Mouse (Mus musculus) heart, embryonic 16.5 days (tissue): ENCODE data around the gene Tmem221. TPM values are rescaled to one million over a fixed set of nuclear protein-coding genes. Genes with fewer than 3 reads are reported as not detected.

Source experiments
- ATAC-seq: fragments of 200-750 bp; cut with Nextera tagmentation; replicated peaks from 2 replicates; pipeline ENCODE4 v1.8.0; 2017; ENCODE audit warnings: moderate number of reproducible peaks; ENCODE audit not compliant: insufficient read depth, low FRiP score; ENCODE audit errors: extremely low read depth
- H3K27ac ChIP-seq: fragments of 300-500 bp; sonication (generic); 2 replicates; pipeline ENCODE4 v1.5.1; 2014; ENCODE audit warnings: mild to moderate bottlenecking, low read length, control low read depth, moderate library complexity
- H3K27me3 ChIP-seq: fragments of 300-500 bp; sonication (generic); 2 replicates; pipeline ENCODE4 v1.6.1; 2014; ENCODE audit warnings: low read length, mixed read lengths; ENCODE audit not compliant: control insufficient read depth, insufficient read depth
- H3K36me3 ChIP-seq: fragments of 300-500 bp; sonication (generic); 2 replicates; pipeline ENCODE4 v1.6.1; 2014; ENCODE audit not compliant: control insufficient read depth, insufficient read depth
- H3K4me1 ChIP-seq: fragments of 300-500 bp; sonication (generic); 2 replicates; pipeline ENCODE4 v1.6.1; 2014; ENCODE audit warnings: low read length, mixed read lengths; ENCODE audit not compliant: control insufficient read depth, insufficient read depth
- H3K4me2 ChIP-seq: fragments of 300-500 bp; sonication (generic); 2 replicates; pipeline ENCODE4 v1.6.1; 2014; ENCODE audit warnings: low read depth, mild to moderate bottlenecking, control low read depth, low read length
- H3K4me3 ChIP-seq: fragments of 300-500 bp; sonication (generic); 2 replicates; pipeline ENCODE4 v1.5.1; 2014; ENCODE audit warnings: mild to moderate bottlenecking, control low read depth, low read length
- H3K9ac ChIP-seq: fragments of 300-500 bp; sonication (generic); 2 replicates; pipeline ENCODE4 v1.6.1; 2014; ENCODE audit warnings: low read length, control low read depth
- H3K9me3 ChIP-seq: fragments of 300-500 bp; sonication (generic); replicated peaks from 2 replicates; pipeline ENCODE4 v1.6.1; 2016; ENCODE audit warnings: low read length; ENCODE audit not compliant: control insufficient read depth
- WGBS: fragments of 180-500 bp; shearing (Covaris S2); extraction: QIAGEN DNeasy Blood & Tissue Kit; methylation state at CpG from one replicate; pipeline ENCODE4 v1.1.7; 2014; 5-methylcytosine and 5-hydroxymethylcytosine counted together
- polyA plus RNA-seq: library from polyadenylated mRNA; unstranded; fragments of >200 nt; fragmentation: Nextera tagmentation; extraction: Ambion mirVana; gene quantifications from 2 replicates; pipeline ENCODE4 v1.2.1, GENCODE M21; 2015

The Tmem221 gene
- polyA plus RNA-seq, result 0.99 and 1.4 TPM in 2 replicates

DNA sequence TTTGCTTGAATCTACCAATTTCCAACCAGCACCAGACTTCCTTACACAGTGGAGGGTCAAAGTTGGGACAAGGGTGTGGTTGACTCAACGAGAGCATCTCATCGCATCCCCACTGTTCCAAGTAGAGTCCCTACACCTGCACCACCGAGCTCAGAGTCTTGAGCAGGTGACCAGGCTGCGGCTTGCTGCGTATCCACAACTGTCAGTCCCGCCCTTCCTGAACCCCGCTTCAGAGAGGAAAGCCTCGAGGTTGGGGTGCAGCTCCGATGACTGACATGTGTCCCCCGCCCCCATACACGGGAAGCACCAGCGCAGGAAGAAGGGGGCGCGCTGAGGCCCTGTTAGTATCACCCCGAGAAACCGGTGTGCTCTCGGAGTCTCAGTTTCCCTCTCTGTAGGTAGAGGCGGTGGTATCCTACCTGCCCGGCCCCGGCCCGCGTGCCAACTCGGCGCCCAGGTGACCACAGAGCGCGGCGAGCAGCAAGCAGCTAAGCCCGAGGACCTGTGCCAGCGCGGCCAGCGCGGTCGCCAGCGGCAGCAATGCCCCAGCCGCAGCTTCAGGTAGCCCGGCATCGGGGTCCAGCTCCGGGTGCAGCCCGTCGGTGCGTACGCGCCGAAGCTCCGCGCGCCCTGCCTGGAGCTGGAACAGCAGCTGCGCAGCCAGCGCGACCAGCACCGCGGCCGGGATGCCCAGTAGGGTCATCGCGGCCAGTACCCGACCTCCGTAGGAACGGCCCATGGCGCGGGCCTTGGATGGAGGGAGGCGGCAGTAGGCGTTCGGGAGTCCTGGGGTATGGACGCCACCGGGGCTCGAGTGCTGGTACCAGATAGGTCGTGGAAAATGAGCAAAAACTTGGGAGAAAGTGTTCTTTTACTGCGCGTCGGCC, at the start of gene Tmem221:
TSS of gene Tmem221 (minus strand) at position 801 of the 887 bp plus-strand sequence.
- H3K27ac ChIP-seq, result no peak within 1 kb of the TSS
- peak within 1 kb of the TSS; percentile 62 for H3K4me2 ChIP-seq
- H3K27me3 ChIP-seq, result peaks cover 60% of the 10 kb centered on the region
- peak within 1 kb of the TSS; percentile 44 for H3K4me3 ChIP-seq
- 3% methylated on average over 70 of the region's 70 CpGs for WGBS
- no peak for ATAC-seq
- H3K9ac ChIP-seq, result peak within 1 kb of the TSS; percentile 59
- no peaks in the 10 kb centered on the region for H3K36me3 ChIP-seq
- no peaks in the 10 kb centered on the region for H3K9me3 ChIP-seq
- H3K4me1 ChIP-seq, result peaks cover 19% of the 10 kb centered on the region

- WGBS, result 68% methylated on average over 7 of the region's 7 CpGs
- ATAC-seq, result no peak
- Histone ChIP-seq H3K9ac (no peak overlapping the region), H3K27me3 (peaks cover 25% of the 10 kb centered on the region), H3K9me3 (no peaks in the 10 kb centered on the region), H3K27ac (no peak overlapping the region), H3K4me3 (no peak overlapping the region), H3K4me1 (peaks cover 16% of the 10 kb centered on the region), H3K4me2 (no peak overlapping the region), H3K36me3 (no peaks in the 10 kb centered on the region)
Observed at GRCm38 (mm10) chr8:71604021-71604420, 45.4 kb upstream of the Tmem221 start.

GRCm38 (mm10) chr8:71602666-71603334, 44.1 kb upstream of the Tmem221 start:
- Histone ChIP-seq H3K9ac (peak overlapping the region; percentile 1; the same call in 1 of the 2 replicates), H3K9me3 (no peaks in the 10 kb centered on the region), H3K4me3 (peak overlapping the region; percentile 46), H3K36me3 (no peaks in the 10 kb centered on the region), H3K27me3 (peaks cover 25% of the 10 kb centered on the region), H3K4me2 (peak overlapping the region; percentile 61), H3K4me1 (peaks cover 16% of the 10 kb centered on the region), H3K27ac (no peak overlapping the region)
- WGBS, result 1% methylated on average over 32 of the region's 32 CpGs
- peak; percentile 62 for ATAC-seq

DNA sequence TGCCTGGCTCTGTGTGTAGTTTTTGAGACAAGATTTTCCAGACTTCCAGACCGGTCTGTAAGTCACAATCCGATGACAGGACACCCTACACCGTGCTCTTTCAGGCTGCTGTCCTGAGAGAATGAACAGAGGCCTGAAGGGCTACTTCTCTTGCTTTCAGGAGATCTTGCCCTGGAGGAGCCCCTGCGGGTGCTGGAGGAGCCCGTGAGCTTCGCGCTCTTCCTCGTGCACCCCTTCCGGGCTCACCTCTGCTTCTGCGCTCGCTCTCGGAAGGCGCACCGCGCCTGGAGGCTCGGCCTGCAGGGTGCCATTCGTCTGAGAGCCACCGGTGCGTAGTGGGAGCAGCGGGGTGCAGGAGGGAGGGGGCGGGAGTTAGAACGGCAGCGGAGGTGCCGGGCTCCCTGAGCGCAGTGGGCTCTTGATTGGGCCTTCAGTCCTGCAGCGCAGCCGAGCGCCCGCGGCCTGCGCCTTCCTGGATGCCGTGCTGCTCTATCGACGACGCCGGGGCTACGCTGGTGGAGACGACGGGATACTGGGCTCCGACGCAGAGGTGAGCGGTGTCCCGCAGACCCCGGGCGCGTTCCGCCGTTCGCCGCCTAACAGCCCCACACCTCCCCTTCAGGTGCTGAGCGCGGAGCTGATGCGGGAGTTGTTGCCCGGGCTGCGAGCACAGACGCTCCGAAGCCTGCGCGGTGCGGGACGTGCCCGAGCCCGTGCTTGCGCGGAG, 43.4 kb upstream of the Tmem221 start:
- Histone ChIP-seq H3K4me3 (peak overlapping the region; percentile 46), H3K4me1 (peaks cover 16% of the 10 kb centered on the region), H3K27ac (no peak overlapping the region), H3K27me3 (peaks cover 25% of the 10 kb centered on the region), H3K4me2 (peak overlapping the region; percentile 61), H3K9me3 (no peaks in the 10 kb centered on the region), H3K9ac (peak overlapping the region; percentile 47), H3K36me3 (no peaks in the 10 kb centered on the region)
- ATAC-seq, result no peak; the same call in 1 of the 2 replicates
- WGBS, result 4% methylated on average over 65 of the region's 65 CpGs

DNA sequence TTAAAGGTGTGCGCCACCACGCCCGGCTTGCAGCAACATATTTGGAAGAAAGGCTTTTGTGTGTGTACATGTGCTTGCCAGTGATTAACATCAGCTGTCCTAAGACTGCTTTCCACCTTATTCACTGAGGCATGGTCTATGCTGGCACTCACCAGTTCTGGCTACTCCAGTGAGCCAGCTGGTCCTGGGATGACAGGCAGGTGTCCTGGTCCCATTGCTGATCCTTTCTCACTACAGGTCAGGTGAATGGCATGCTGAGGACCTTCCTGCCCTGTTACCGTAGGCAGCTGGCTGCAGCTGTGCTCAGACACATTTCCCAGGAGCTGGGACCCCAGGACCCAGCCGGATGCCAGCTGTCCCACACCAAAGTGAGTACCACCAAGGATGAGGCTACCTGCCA, 40.2 kb upstream of the Tmem221 start:
- Histone ChIP-seq H3K27ac (no peak overlapping the region), H3K27me3 (peaks cover 23% of the 10 kb centered on the region), H3K9ac (no peak overlapping the region), H3K4me3 (no peak overlapping the region), H3K4me2 (no peak overlapping the region), H3K4me1 (peaks cover 20% of the 10 kb centered on the region), H3K36me3 (no peaks in the 10 kb centered on the region), H3K9me3 (no peaks in the 10 kb centered on the region)
- 89% methylated on average over 5 of the region's 5 CpGs for WGBS
- ATAC-seq, result no peak

DNA sequence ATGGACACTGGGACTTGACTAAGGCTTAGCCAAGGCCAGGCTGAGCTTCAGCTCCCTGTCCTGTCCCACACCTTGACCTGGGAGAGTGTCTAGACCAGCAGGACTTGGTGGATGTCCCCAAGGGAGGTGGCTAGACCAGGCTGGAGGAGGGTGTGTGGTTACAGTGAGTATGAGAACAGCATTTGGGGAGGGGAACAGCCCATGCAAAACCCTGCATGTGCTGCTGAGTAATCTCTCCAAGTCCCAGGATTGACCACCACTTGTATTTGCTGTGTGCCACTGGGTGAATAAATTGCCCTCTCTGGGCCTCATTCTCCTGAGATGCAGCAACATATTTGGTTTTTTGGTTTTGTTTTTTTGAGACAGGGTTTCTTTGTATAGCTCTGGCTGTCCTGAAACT, 39.7 kb upstream of the Tmem221 start:
- Histone ChIP-seq H3K9me3 (no peaks in the 10 kb centered on the region), H3K27ac (no peak overlapping the region), H3K9ac (no peak overlapping the region), H3K4me2 (no peak overlapping the region), H3K4me3 (no peak overlapping the region), H3K36me3 (no peaks in the 10 kb centered on the region), H3K27me3 (peaks cover 23% of the 10 kb centered on the region), H3K4me1 (peaks cover 22% of the 10 kb centered on the region)
- ATAC-seq, result no peak

GRCm38 (mm10) chr8:71597451-71597850, 38.8 kb upstream of the Tmem221 start, which contains the start of gene Fam129c:
Gene Fam129c, plus strand, starts transcription at chr8:71597648.
- no peak within 1 kb of the TSS for H3K27ac ChIP-seq
- peaks cover 18% of the 10 kb centered on the region for H3K27me3 ChIP-seq
- no peak for ATAC-seq
- H3K4me1 ChIP-seq, result peaks cover 21% of the 10 kb centered on the region
- no peak within 1 kb of the TSS for H3K9ac ChIP-seq
- H3K36me3 ChIP-seq, result no peaks in the 10 kb centered on the region
- H3K9me3 ChIP-seq, result no peaks in the 10 kb centered on the region
- no peak within 1 kb of the TSS for H3K4me2 ChIP-seq
- H3K4me3 ChIP-seq, result no peak within 1 kb of the TSS
- WGBS, result 81% methylated on average over 3 of the region's 3 CpGs

DNA sequence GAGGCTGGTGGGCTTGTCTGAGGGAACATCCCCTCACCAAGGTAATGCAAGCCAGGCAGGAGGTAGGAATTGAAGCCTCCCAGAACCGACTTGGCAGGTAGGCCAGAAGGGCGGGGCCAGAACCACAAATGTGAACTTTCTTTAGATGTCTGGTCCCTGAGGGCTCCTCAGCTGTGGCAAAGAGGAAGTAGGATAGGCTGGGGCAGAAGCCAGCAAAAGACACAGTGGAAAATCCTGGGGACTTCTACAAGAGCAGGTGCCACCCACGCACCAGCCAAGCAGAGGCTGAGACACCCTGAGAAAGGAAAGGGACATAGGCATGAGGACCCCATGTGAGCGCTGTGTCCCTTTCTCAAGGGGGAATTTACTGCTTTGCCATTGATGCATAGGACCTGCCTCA, 38.1 kb upstream of the Tmem221 start:
- peaks cover 11% of the 10 kb centered on the region for H3K27me3 ChIP-seq
- no peak overlapping the region for H3K9ac ChIP-seq
- H3K4me3 ChIP-seq, result no peak overlapping the region
- H3K27ac ChIP-seq, result no peak overlapping the region
- H3K9me3 ChIP-seq, result no peaks in the 10 kb centered on the region
- H3K4me1 ChIP-seq, result peaks cover 15% of the 10 kb centered on the region
- no peaks in the 10 kb centered on the region for H3K36me3 ChIP-seq
- WGBS, result 70% methylated on average over 4 of the region's 4 CpGs
- H3K4me2 ChIP-seq, result no peak overlapping the region
- no peak for ATAC-seq
